10 mouse cellular contexts compared by ENCODE assay signal in the genomic region with DNA sequence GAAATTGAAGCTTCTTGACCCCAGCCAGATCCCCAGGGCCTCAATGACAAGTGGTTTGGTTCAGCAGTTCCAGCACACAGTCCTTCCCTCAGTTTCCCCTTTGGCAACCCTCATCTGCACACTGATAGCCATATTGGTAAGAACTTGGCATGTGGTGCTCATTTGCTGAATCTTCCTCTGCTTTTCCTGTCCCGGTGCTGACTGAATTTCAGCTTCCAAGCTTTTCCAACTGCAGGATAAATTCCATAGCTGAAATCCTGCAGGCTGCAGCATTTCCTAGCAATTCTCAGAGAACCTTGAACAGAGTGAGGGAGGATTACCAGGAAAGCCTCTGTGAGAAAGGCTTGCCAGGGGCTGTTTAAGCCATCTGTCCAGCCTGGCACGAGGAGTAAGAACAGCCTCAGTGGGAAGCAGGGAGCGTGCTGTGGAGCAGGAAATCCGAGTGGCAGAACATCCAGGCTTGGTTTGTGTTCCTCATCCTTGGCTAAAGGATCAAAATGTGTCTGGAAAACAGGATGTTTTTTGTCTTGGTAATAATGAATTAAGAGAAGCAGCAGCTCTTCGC. TPM values are rescaled to one million over a fixed set of nuclear protein-coding genes. Genes with fewer than 3 reads are reported as not detected.
DNase-seq lines count a peak whose midpoint lies in the region; ATAC-seq lines count a peak whose summit lies in the region.
"Had no signal": no experiment of that assay in that cellular context is flagged by ENCODE, and none has a peak within 500 bp of the region (broad histone marks: within the 10 kb centered on the region; RNA-seq: fewer than 3 reads in every experiment).

No protein-coding gene starts in this region.

- peak overlapping the region; percentile 32; the same call in 1 of the 2 replicates for H3K27ac ChIP-seq in stomach, embryonic 15.5 days
- no peak overlapping the region for H3K27ac ChIP-seq in limb, embryonic 10.5 days
- H3K27ac ChIP-seq: heart, embryonic 13.5 days had no signal

- no peak overlapping the region for H3K4me3 ChIP-seq in stomach, embryonic 15.5 days (replicated peaks)
- no peak overlapping the region for H3K4me3 ChIP-seq in limb, embryonic 10.5 days
- H3K4me3 ChIP-seq: heart, embryonic 13.5 days had no signal

- no peaks in the 10 kb centered on the region for H3K4me1 ChIP-seq in stomach, embryonic 15.5 days
- H3K4me1 ChIP-seq in limb, embryonic 10.5 days = no peaks in the 10 kb centered on the region
- H3K4me1 ChIP-seq: heart, embryonic 13.5 days had no signal

- DNase-seq in adrenal gland, postnatal 25 days = peak; percentile 18
- DNase-seq in adrenal gland, adult 8-10 months = no peak
- DNase-seq in cerebellum, adult 11-12 months = peak; percentile 97
- peak; percentile 30 to 47 for DNase-seq in gastrocnemius, postnatal 36 days
- peak; percentile 81 to 95 for DNase-seq in layer of hippocampus, postnatal 14 days (ENCODE audit: low spot score in 2 of 2)
- DNase-seq in limb, embryonic 10.5 days (ENCODE audit: low spot score) = no peak
- DNase-seq in retina, postnatal 1 day = no peak

- no peak overlapping the region for H3K4me2 ChIP-seq in stomach, embryonic 15.5 days
- H3K4me2 ChIP-seq: heart, embryonic 13.5 days had no signal

- intact Hi-C loops in gastrocnemius, postnatal 36 days (cut with DNase I) = no loop called here

- no peak for ATAC-seq in stomach, embryonic 15.5 days (ENCODE audit: insufficient read depth, low FRiP score, low read depth)

- H3K36me3 ChIP-seq in stomach, embryonic 15.5 days = peaks cover 60% of the 10 kb centered on the region
- H3K36me3 ChIP-seq in limb, embryonic 10.5 days = peaks cover 100% of the 10 kb centered on the region

- no peaks in the 10 kb centered on the region for H3K27me3 ChIP-seq in stomach, embryonic 15.5 days (replicated peaks)
- no peaks in the 10 kb centered on the region for H3K27me3 ChIP-seq in limb, embryonic 10.5 days (ENCODE audit: low read depth, poor library complexity, severe bottlenecking)
- H3K27me3 ChIP-seq: heart, embryonic 13.5 days had no signal

- H3K9ac ChIP-seq in stomach, embryonic 15.5 days = no peak overlapping the region
- H3K9ac ChIP-seq: heart, embryonic 13.5 days had no signal

- 71% methylated on average over 5 of the region's 5 CpGs for WGBS in stomach, embryonic 15.5 days
- WGBS in limb, embryonic 10.5 days = 94% methylated on average over 5 of the region's 5 CpGs

- no peaks in the 10 kb centered on the region for H3K9me3 ChIP-seq in stomach, embryonic 15.5 days
- H3K9me3 ChIP-seq in limb, embryonic 10.5 days (replicated peaks) = no peaks in the 10 kb centered on the region
- H3K9me3 ChIP-seq: heart, embryonic 13.5 days; megakaryocyte, embryonic 14.5 days had no signal

RNA-seq across cellular contexts. Expression of gene Ndufc2, which starts 12.9 kb away (rescaled TPM):
- total RNA-seq in adrenal gland, postnatal 25 days (2021) = 221 and 290 TPM in 2 replicates
- total RNA-seq in adrenal gland, adult 8-10 months (2022) = 100 to 1,000 TPM; 202 to 264 (median 251) TPM
- total RNA-seq in gastrocnemius, postnatal 36 days (2021) = 100 to 1,000 TPM; 297 to 299 TPM
- total RNA-seq in layer of hippocampus, postnatal 14 days (2021) = 100 to 1,000 TPM; 267 TPM
- polyA plus RNA-seq in stomach, embryonic 15.5 days (2015; fragmentation: Nextera tagmentation; extraction: Ambion mirVana) = 338 and 367 TPM in 2 replicates
- polyA plus RNA-seq in limb, embryonic 10.5 days (2016; fragmentation: Nextera tagmentation; extraction: Ambion mirVana) = 305 and 321 TPM in 2 replicates

RNA-seq across cellular contexts. Expression of gene Alg8, which starts 15.5 kb away (rescaled TPM):
- 17.4 and 24.3 TPM in 2 replicates for total RNA-seq in adrenal gland, postnatal 25 days (2021)
- 10 to 100 TPM; 11.2 to 18.6 (median 15.8) TPM for total RNA-seq in adrenal gland, adult 8-10 months (2022)
- 1 to 10 TPM; 3.0 to 3.4 TPM for total RNA-seq in gastrocnemius, postnatal 36 days (2021)
- total RNA-seq in layer of hippocampus, postnatal 14 days (2021) = 10 to 100 TPM; 11.4 TPM
- polyA plus RNA-seq in stomach, embryonic 15.5 days (2015; fragmentation: Nextera tagmentation; extraction: Ambion mirVana) = 46.2 and 46.9 TPM in 2 replicates
- polyA plus RNA-seq in limb, embryonic 10.5 days (2016; fragmentation: Nextera tagmentation; extraction: Ambion mirVana) = 53.4 and 55.2 TPM in 2 replicates

RNA-seq across cellular contexts. Expression of gene Thrsp, which starts 30.6 kb away (rescaled TPM):
- total RNA-seq in adrenal gland, postnatal 25 days (2021) = 584 and 613 TPM in 2 replicates
- 100 to 1,000 TPM in 3 of 4 experiments, 10 to 100 TPM in 1; 69.8 to 491 (median 335) TPM for total RNA-seq in adrenal gland, adult 8-10 months (2022)
- 10 to 100 TPM; 15.4 to 23.9 TPM for total RNA-seq in gastrocnemius, postnatal 36 days (2021)
- total RNA-seq in layer of hippocampus, postnatal 14 days (2021) = 10 to 100 TPM; 29.1 to 31.5 TPM
- 1.0 and 1.7 TPM in 2 replicates for polyA plus RNA-seq in stomach, embryonic 15.5 days (2015; fragmentation: Nextera tagmentation; extraction: Ambion mirVana)
- 0.45 and 0.46 TPM in 2 replicates for polyA plus RNA-seq in limb, embryonic 10.5 days (2016; fragmentation: Nextera tagmentation; extraction: Ambion mirVana)

RNA-seq across cellular contexts. Expression of gene Kctd21, which starts 54.8 kb away (rescaled TPM):
- total RNA-seq in adrenal gland, postnatal 25 days (2021) = 9.0 and 9.1 TPM in 2 replicates
- total RNA-seq in adrenal gland, adult 8-10 months (2022) = 1 to 10 TPM; 8.2 to 10.0 (median 9.0) TPM
- 1 to 10 TPM; 2.6 to 3.1 TPM for total RNA-seq in gastrocnemius, postnatal 36 days (2021)
- 10 to 100 TPM in 1 of 2 experiments, 1 to 10 TPM in 1; 8.9 to 11.5 TPM for total RNA-seq in layer of hippocampus, postnatal 14 days (2021)
- polyA plus RNA-seq in stomach, embryonic 15.5 days (2015; fragmentation: Nextera tagmentation; extraction: Ambion mirVana) = 3.7 and 4.2 TPM in 2 replicates
- 3.5 and 4.2 TPM in 2 replicates for polyA plus RNA-seq in limb, embryonic 10.5 days (2016; fragmentation: Nextera tagmentation; extraction: Ambion mirVana)

RNA-seq across cellular contexts. Expression of gene Usp35, which starts 55.1 kb away (rescaled TPM):
- total RNA-seq in adrenal gland, postnatal 25 days (2021) = 6.2 and 9.4 TPM in 2 replicates
- 10 to 100 TPM; 10.8 to 29.5 (median 17.7) TPM for total RNA-seq in adrenal gland, adult 8-10 months (2022)
- under 1 TPM; 0.74 to 0.94 TPM for total RNA-seq in gastrocnemius, postnatal 36 days (2021)
- 10 to 100 TPM; 11.9 to 12.4 TPM for total RNA-seq in layer of hippocampus, postnatal 14 days (2021)
- 1.8 and 2.2 TPM in 2 replicates for polyA plus RNA-seq in stomach, embryonic 15.5 days (2015; fragmentation: Nextera tagmentation; extraction: Ambion mirVana)
- polyA plus RNA-seq in limb, embryonic 10.5 days (2016; fragmentation: Nextera tagmentation; extraction: Ambion mirVana) = 1.6 and 2.0 TPM in 2 replicates

Comparison
In these comparisons a context has a peak if more than half of its experiments do, and no peak if none do; other contexts are left out.
1. DNase-seq: peak in adrenal gland, postnatal 25 days (single experiment), cerebellum, adult 11-12 months (single experiment), gastrocnemius, postnatal 36 days (2 of 2) and layer of hippocampus, postnatal 14 days (2 of 2); none in adrenal gland, adult 8-10 months (single experiment), limb, embryonic 10.5 days (single experiment) and retina, postnatal 1 day (single experiment).